Mouse (Mus musculus): ENCODE measurements around the gene Mtss1l.

Mtss1l gene

DNA sequence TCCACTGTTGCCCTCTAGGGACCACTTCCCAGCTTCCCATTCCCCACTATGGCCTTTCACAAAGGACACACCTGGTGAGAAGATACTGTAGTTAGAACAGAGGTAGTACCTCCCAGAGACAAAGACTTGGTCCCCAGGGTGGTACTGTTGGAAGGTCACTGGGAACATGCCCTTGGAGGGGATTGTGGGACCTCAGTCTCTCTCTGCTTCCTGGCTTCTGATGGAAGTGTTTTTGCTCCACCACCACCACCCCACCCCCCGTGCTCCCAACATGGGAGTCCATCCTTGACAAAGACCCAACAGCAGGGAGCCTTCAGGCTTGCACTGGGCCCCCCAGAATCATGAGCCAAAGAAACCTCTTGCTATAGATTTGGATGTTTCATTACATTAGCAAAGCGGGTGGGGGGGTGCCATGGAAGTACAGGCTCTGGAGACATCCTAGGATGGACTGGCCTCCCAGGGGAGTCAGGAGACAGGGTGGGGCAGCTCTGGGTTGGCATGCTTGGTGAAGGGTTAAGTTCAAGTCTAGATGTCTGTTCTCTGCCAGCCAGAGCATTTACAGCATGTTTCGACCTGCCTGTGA lies 14.9 kb upstream of the Mtss1l start:
- DNase-seq (ENCODE audit: low spot score in 2 of 2) = no peak

GRCm38 (mm10) chr8:110708429-110708828 lies 12.8 kb upstream of the Mtss1l start:
- DNase-seq (ENCODE audit: low spot score in 2 of 2) = no peak

- DNase-seq (ENCODE audit: low spot score in 2 of 2) = no peak
These were observed 10.7 kb upstream of the Mtss1l start for GRCm38 (mm10) chr8:110710593-110710992.

DNA sequence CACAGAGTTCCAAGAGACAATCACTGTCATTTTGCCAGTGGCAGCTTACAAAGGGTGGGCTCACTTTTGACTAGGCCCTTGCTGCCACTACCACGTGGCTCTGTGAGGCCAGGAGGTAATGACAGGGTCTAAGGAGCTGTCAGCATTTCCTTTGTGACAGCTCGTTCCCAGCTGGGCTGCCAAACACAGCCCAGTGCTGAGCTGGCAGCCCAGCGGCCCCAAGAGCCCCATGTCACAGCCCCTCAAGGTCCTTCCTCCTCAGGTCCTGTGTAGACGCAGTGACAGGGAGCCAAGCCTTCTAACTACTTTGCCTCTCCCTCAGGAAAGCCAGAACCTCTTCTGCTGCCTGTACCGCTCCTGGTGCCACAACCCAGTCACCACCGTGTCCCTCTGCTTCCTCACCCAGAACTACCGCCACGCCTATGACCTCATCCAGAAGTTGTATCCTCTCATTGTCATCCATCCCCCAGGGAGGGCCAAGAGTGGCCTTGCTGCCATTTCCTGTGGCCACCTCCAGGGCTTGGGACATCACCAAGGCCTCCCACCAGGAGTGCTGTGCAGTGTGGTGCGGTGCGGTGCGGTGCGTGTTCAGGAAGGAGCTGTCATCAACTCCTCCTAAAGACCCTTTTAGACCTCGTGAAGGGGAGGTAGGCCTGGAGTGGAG lies 9.9 kb upstream of the Mtss1l start:
- no peak for DNase-seq (ENCODE audit: low spot score in 2 of 2)

- no peak for DNase-seq (ENCODE audit: low spot score in 2 of 2)
These were observed 8.2 kb upstream of the Mtss1l start for GRCm38 (mm10) chr8:110713073-110713472.

- DNase-seq (ENCODE audit: low spot score in 2 of 2) = no peak
These were observed 6.3 kb upstream of the Mtss1l start for GRCm38 (mm10) chr8:110714827-110715519.

DNA sequence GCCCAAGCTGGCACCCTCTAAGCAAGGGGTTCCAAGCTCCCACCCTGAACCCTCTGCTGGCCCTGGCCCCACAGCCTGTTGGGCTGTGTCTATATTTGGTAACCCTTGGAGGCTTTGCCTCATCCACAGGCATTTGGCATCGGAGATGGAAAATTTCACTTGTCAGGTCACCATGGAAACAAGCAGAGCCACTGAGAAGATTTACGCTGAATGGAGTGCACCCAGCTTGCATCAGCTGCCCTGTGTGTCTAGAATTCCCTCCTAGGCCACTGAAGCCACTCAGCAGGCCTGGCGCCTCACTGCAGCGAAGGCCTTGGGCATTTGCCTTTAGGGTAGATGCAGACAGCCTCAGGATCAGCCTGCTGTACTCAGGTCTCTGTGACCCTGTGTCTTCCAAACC lies 5.2 kb upstream of the Mtss1l start:
- DNase-seq (ENCODE audit: low spot score in 2 of 2) = peak; percentile 71 to 84

- DNase-seq (ENCODE audit: low spot score in 2 of 2) = no peak
These were observed 4.1 kb upstream of the Mtss1l start for GRCm38 (mm10) chr8:110717131-110717530.

DNA sequence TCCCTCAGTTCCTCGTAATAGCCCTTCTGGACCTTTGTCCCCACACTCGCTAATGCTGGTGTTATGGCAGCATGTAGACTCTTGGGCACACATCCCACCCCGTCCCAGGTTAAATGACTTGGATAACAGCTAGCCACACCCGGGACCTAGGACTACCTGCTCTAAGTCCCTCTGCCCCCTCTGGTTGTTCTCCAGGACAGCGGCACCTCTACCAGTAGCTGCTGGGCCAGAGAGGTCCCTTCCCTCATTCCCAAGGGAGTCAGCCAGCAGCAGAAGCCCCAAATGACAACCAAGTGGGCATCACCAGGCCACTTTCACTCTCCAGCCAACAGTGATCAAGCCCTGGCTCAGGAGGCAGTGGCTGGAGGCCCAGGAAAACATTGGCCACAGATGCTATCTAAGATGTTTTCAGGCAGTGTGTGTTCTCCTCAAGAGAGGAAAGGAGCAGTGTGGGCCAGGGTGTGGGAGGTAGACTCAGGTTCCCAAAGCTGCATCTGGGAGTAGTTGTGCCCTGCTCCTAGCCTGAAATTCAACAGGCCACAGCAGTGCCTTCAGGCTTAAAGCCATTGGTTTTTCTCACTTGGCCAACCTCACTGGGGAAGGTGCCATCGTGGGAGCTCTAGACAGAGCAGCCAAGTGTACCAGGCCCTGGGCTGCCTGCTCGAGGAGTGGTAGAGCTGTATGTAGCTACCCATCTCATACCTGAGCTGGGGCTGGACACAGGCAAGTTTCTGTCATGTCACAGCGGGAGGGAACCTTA lies 2.9 kb upstream of the Mtss1l start:
- no peak for DNase-seq (ENCODE audit: low spot score in 2 of 2)

DNA sequence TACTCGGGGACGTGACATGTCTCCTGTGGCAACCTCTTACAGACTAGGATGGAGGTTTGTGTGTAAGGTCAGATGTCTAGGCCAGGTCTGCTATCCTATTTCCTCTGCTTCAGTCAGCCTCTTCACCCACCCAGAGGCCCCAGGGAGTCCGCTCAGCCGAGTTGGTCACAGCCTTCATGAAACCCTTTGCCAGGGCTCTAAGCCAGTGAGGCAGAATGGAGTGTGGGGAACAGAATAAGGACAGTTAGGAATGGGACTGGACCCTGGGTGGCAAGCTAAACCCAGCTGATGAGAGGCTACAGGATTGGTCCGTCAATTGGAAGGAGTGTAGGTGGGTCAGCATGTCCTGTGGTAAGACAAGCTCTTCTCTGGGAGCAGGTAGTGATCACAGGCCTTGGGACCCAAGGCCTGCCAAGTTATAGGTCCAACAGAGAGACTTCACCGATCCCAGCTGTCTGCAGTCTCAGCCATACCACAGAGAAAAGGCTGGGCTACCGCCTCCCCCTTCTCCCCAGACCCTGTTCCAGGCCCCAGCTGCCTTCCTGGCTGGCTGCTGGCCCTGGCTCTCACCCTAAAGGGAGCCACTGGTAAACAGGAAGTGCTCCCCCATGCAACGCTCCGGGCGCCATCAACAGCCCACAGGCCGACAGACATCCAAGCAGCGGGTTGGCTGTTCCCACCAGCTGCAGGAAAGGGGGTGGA lies 2.2 kb upstream of the Mtss1l start:
- no peak for DNase-seq (ENCODE audit: low spot score in 2 of 2)

- no peak for DNase-seq (ENCODE audit: low spot score in 2 of 2)
These were observed 1.2 kb upstream of the Mtss1l start for GRCm38 (mm10) chr8:110719898-110720653.

GRCm38 (mm10) chr8:110721606-110722413 lies 534 bp downstream of the Mtss1l start:
- no peak for DNase-seq (ENCODE audit: low spot score in 2 of 2)

- no peak for DNase-seq (ENCODE audit: low spot score in 2 of 2)
These were observed 1.2 kb downstream of the Mtss1l start for GRCm38 (mm10) chr8:110722414-110723011.

GRCm38 (mm10) chr8:110724493-110724892 lies 3.2 kb downstream of the Mtss1l start:
- DNase-seq (ENCODE audit: low spot score in 2 of 2) = no peak

- DNase-seq (ENCODE audit: low spot score in 2 of 2) = peak; percentile 58 to 62
These were observed 4.0 kb downstream of the Mtss1l start for GRCm38 (mm10) chr8:110725084-110725838.

DNA sequence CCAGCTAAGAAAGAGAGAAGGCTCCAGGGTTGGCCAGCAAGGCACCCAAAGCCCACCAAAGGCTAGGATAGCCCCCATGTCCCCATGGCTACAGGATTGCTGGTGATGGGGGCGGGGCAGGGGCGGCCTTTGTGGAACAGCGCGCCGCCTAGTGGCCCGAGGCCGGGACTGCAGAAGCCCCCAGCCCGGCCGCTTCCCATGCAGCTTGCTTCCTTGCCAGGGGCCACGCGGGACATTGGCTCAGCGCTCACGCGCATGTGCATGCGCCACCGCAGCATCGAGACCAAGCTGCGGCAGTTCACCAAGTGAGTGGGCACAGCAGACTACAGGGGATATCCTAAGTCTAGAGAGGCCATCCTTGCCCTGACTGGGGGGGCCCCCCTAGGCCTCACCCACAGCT lies 5.6 kb downstream of the Mtss1l start:
- DNase-seq (ENCODE audit: low spot score in 2 of 2) = no peak

DNA sequence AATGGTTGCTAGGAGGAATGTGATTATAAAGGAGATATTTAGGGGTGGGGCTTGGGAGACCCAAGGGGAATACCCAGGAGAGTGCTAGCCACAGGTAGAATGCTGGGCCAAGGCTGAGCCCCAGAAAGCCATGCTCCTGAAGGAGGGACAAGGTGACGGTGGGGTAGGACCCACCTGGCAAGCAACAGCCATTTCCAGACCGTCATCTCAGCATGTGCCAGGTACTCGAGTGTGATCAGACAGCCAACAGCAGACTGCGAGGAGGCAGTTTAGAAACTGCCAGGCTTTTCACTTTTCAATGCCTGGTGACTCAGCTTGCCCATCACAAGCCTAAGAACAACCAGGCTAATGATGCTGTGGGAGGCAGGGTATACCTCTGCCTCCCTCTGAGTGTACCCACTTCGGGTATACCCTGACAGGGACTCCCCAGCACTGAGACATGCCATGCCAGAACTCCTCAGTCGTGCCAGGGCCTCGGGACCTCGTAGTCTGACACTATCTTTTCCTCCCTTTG lies 10.1 kb downstream of the Mtss1l start:
- DNase-seq (ENCODE audit: low spot score in 2 of 2) = no peak

DNA sequence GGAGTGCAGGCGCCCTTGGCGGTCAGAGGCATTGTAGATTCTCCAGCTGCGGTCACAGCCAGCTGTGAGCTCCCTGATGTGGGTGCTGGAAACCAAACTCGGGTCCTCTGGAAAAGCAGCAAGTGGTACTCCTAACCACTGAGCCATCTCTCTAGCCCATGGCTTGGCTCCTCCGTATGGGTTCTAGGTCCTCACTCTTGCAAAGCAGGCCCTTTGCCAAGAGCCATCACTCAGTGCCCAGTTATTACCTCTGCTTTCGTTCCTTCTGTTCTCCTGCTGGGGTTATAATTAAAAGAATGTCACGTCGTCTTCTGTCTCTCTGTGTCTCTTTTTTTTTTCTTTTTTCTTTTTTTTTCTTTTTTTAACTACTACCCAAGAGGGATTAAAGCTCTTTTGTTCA lies 11.8 kb downstream of the Mtss1l start:
- DNase-seq (ENCODE audit: low spot score in 2 of 2) = no peak

Measured in right cerebral cortex, postnatal 36 days (tissue).